Mouse (Mus musculus) embryonic facial prominence, embryonic 13.5 days (tissue): ENCODE measurements at regions not wholly inside any gene's neighbourhood (a gene's known extent, or its start where the extent isn't known, plus 50 kb on each side); places are given as distances from the start of the nearest gene placed in this dataset.

Experiments
- ATAC-seq: fragments of 200-750 bp; cut with Nextera tagmentation; 2 replicates; pipeline ENCODE4 v1.8.0; 2017; ENCODE audit warnings: low read depth; ENCODE audit not compliant: insufficient number of reproducible peaks, insufficient read depth, low FRiP score, low TSS enrichment
- H3K27ac ChIP-seq: fragments of 300-500 bp; sonication (generic); 2 replicates; pipeline ENCODE4 v1.5.1; 2015; ENCODE audit warnings: moderate library complexity, mild to moderate bottlenecking, inconsistent platforms
- H3K27me3 ChIP-seq: fragments of 300-500 bp; sonication (generic); 2 replicates; pipeline ENCODE4 v1.6.1; 2015; ENCODE audit warnings: mild to moderate bottlenecking, inconsistent platforms
- H3K36me3 ChIP-seq: fragments of 300-500 bp; sonication (generic); 2 replicates; pipeline ENCODE4 v1.6.1; 2015; ENCODE audit warnings: mild to moderate bottlenecking, inconsistent platforms
- H3K4me1 ChIP-seq: fragments of 300-500 bp; sonication (generic); 2 replicates; pipeline ENCODE4 v1.6.1; 2015; ENCODE audit warnings: inconsistent platforms
- H3K4me2 ChIP-seq: fragments of 300-500 bp; sonication (generic); 2 replicates; pipeline ENCODE4 v1.6.1; 2015; ENCODE audit warnings: moderate library complexity, mild to moderate bottlenecking, inconsistent platforms
- H3K4me3 ChIP-seq: fragments of 300-500 bp; sonication (generic); 2 replicates; pipeline ENCODE4 v1.5.1; 2015; ENCODE audit warnings: mild to moderate bottlenecking, inconsistent platforms
- H3K9ac ChIP-seq: fragments of 300-500 bp; sonication (generic); 2 replicates; pipeline ENCODE4 v1.6.1; 2015; ENCODE audit warnings: mild to moderate bottlenecking, inconsistent platforms
- H3K9me3 ChIP-seq: fragments of 300-500 bp; sonication (generic); 2 replicates; pipeline ENCODE4 v1.6.1; 2016; ENCODE audit warnings: inconsistent platforms
- WGBS: fragments of 180-500 bp; shearing (Covaris S2); methylation state at CpG from one replicate; pipeline ENCODE4 v1.1.7; 2015; ENCODE audit warnings: mixed read lengths; 5-methylcytosine and 5-hydroxymethylcytosine counted together

GRCm38 (mm10) chr1:32872920-32873319, 325.8 kb upstream of the Gm5415 start:
- no peaks in the 10 kb centered on the region for H3K36me3 ChIP-seq
- no peak overlapping the region for H3K4me3 ChIP-seq
- no peak for ATAC-seq
- H3K27ac ChIP-seq, result no peak overlapping the region
- 77% methylated on average over 8 of the region's 8 CpGs for WGBS
- no peak overlapping the region for H3K9ac ChIP-seq
- H3K4me1 ChIP-seq, result no peaks in the 10 kb centered on the region
- no peaks in the 10 kb centered on the region for H3K27me3 ChIP-seq
- no peaks in the 10 kb centered on the region for H3K9me3 ChIP-seq
- no peak overlapping the region for H3K4me2 ChIP-seq

- Histone ChIP-seq H3K4me1 (no peaks in the 10 kb centered on the region), H3K27me3 (no peaks in the 10 kb centered on the region), H3K36me3 (no peaks in the 10 kb centered on the region), H3K4me2 (no peak overlapping the region), H3K9me3 (no peaks in the 10 kb centered on the region), H3K27ac (no peak overlapping the region), H3K9ac (no peak overlapping the region), H3K4me3 (no peak overlapping the region)
- ATAC-seq, result no peak
- WGBS, result 93% methylated on average over 1 of the region's 1 CpGs
Observed at GRCm38 (mm10) chr1:32866111-32866510, 319.0 kb upstream of the Gm5415 start.

GRCm38 (mm10) chr1:32858040-32858439, 310.9 kb upstream of the Gm5415 start:
- H3K27ac ChIP-seq, result no peak overlapping the region
- no peak overlapping the region for H3K4me3 ChIP-seq
- WGBS, result 67% methylated on average over 1 of the region's 1 CpGs
- H3K9me3 ChIP-seq, result no peaks in the 10 kb centered on the region
- no peaks in the 10 kb centered on the region for H3K27me3 ChIP-seq
- no peak overlapping the region for H3K9ac ChIP-seq
- ATAC-seq, result no peak
- H3K4me1 ChIP-seq, result no peaks in the 10 kb centered on the region
- no peak overlapping the region for H3K4me2 ChIP-seq
- H3K36me3 ChIP-seq, result no peaks in the 10 kb centered on the region
